13 mouse cellular contexts compared by ENCODE assay signal in the genomic region with DNA sequence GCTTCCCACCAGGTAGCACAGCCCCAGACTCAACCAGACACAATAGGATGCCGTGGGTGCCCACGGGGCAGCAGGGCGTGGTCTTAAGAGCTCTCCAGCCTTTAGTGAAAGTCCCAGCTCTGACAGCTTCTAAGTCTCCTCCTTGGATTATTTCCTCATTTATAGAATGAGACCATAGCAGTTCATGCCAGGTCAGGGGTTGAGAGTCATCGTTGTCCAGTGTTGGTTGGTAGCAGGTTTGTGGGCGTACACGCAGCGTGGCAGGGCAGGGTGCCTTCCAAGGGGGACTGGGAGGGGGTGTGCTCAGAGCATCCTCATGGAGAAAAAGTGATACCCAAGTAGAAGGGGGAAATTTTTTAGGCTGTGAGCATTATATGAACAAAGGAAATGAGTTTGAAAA.
"Had no signal": no experiment of that assay in that cellular context is flagged by ENCODE, and none has a peak within 500 bp of the region (broad histone marks: within the 10 kb centered on the region; RNA-seq: fewer than 3 reads in every experiment).

No protein-coding gene starts in this region.

- DNase-seq: kidney, adult 8-10 months; kidney, postnatal 14 days; layer of hippocampus, postnatal 36 days; liver, embryonic 13.5 days; lung, adult 2 months; lung, postnatal 14 days; lung, postnatal 4 days; midbrain, embryonic 14.5 days; right cerebral cortex, postnatal 25 days; spleen, adult 18-20 months; thymus, adult 2 months; thymus, postnatal 14 days; thymus, postnatal 4 days had no signal
